Mouse (Mus musculus) mouse trophoblast stem cell (cell line): ENCODE data around the gene Hdac9.

Experiments
- in situ Hi-C, 2 experiments: fragments of 300-500 bp; cut with MseI, MboI; formaldehyde crosslinking; loops; 2 replicates in 1 of 2; 3 replicates in 1 of 2; pipeline ENCODE4 v1.15.1; 2025

The Hdac9 gene

DNA sequence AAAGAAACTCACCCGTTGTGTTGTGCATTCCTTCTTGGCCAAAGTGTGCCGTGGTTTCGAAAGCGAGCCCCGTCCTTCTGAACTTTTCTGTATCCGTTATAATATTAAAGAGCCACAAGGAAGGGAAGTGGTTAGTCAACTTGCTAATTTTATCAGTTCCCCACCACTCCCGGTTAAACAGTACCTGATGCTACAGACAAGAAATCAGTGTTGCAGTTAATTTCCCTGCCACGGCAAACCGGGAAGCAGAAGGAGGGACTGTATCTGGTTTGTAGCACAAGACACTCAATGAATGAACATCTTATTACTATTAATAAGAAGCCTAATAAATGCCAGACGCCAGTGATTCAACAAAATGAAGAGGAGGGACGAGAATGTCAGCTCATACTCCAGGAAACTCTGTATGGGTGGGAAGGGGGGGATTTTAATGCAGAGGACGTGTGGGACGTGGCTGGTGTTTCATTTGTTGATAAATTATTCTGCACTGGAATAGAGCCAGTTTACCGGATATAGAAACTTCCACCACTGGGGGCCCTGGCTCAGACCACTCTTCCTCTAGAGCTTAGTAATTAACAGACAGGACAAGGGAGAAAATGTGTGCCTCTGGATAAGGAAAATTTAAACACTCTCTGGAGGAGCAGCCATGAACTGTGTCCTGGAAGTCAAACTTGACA lies 202.5 kb downstream of the Hdac9 start:
- in situ Hi-C loops: no loop called here

- in situ Hi-C loops: no loop called here
These were observed 218.9 kb downstream of the Hdac9 start for GRCm38 (mm10) chr12:34697981-34698380.

GRCm38 (mm10) chr12:34696736-34697135 lies 220.2 kb downstream of the Hdac9 start:
- in situ Hi-C loops: no loop called here

GRCm38 (mm10) chr12:34688941-34689340 lies 228.0 kb downstream of the Hdac9 start:
- in situ Hi-C loops: no loop called here

DNA sequence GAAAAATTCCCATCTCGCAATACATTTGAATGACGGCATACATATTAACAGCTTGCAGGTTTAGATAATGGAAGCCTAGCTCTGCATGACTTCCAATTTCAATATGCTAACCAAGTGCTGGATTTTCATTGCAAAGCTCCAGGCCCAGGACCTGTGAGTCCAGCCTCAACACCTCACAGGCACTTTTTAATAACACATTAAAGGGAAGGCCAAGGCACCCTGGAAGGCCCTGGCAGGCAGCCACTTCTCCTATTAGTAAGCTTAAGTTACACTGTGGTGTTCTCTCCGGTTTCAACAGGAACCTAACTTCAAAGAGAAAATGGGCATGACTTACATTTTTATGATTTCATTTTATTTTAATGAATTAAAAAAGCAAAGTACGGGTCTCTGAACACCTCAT lies 233.5 kb downstream of the Hdac9 start:
- in situ Hi-C loops: no loop called here

DNA sequence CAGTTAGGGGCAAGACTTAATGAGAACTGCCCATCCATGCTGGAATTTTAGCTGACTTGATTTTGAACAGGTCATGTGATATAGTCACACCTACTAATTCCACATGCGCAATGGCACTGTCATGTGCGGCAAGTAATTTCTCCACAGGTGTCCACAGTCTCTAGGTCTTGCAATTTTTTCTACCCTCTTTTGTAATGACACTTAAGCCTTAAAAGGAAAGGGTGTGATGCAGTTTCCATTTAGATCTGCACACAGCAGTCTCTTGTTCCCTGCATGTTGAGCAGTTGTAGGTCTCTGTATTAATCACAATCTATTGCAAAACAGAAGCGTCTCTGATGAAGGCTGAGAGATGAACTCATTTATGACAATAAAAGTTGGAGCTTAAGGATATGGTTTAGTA lies 234.2 kb downstream of the Hdac9 start:
- in situ Hi-C loops: no loop called here

DNA sequence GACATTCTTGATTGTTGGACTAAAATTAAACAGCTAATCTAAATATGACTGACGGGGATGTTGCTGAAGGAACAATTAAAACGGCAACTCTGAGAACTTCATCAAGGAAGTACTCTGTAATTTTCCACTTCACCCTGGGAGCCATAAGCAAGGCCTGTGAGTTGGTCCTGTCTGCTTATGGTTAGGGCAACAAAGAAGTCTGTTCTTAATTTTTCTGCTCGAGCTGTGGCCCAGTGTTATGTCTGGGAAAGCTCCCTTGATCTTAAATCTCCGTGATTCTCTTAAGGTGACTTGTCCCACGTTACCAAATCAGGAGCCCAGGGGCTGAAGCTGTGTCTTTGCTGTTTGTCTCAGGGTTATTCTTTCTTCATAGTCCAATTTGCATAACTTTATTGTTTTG lies 236.3 kb downstream of the Hdac9 start:
- in situ Hi-C loops: no loop called here

GRCm38 (mm10) chr12:34677110-34677509 lies 239.8 kb downstream of the Hdac9 start:
- in situ Hi-C loops: no loop called here

- in situ Hi-C loops: no loop called here
These were observed 242.7 kb downstream of the Hdac9 start for GRCm38 (mm10) chr12:34674235-34674634.

- in situ Hi-C loops: no loop called here
These were observed 243.4 kb downstream of the Hdac9 start for GRCm38 (mm10) chr12:34673539-34673938.

- in situ Hi-C loops: loop anchor here (5.0 to 10.0 kb wide), 2 partner anchors 518 to 520 kb away; no protein-coding TSS in a partner anchor
These were observed 252.1 kb downstream of the Hdac9 start for GRCm38 (mm10) chr12:34664758-34665157.

- in situ Hi-C loops: loop anchor here (5.0 to 10.0 kb wide), 2 partner anchors 521 to 523 kb away; no protein-coding TSS in a partner anchor
These were observed 255.5 kb downstream of the Hdac9 start for GRCm38 (mm10) chr12:34661378-34661777.

DNA sequence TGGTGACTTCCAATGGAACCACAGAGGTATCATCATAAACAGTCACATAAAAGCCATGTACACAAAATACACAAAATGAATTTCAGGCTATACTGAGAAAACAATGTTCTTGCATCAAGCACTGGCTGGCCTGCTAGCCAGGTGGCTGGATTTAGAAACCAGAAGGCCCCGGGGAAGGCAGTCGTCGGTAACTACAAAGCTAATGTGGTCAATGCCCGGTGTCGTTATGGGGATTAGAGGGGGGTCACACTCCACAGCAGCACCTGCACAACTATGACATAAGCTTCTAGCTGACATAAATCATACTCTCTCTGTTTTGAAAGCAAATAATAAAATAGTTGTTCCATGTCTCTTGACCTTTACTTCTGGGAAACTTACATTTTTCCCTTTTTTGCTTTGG lies 256.9 kb downstream of the Hdac9 start:
- in situ Hi-C loops: loop anchor here (5.0 to 10.0 kb wide), 2 partner anchors 522 to 525 kb away; no protein-coding TSS in a partner anchor

GRCm38 (mm10) chr12:34658568-34658967 lies 258.3 kb downstream of the Hdac9 start:
- in situ Hi-C loops: no loop called here

GRCm38 (mm10) chr12:34658119-34658518 lies 258.8 kb downstream of the Hdac9 start:
- in situ Hi-C loops: no loop called here

DNA sequence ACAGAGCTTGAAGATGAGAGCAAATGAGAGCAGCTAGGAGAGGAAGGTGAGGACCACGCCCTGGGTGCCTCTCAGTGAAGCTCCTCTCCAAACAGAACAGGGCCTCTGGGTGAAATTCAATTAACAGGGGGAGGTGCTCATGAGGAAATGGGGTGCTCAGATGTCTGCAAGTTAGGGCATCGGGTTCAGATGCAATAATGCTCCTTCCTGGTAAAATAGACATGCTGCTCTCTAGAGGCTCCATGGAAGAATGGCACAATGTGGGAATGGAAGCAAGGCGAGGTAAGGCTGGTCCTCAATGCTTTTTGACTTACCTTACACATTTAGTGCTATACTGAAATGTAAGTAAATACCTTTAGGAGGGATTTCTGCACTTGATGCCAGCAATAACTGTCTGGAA lies 263.3 kb downstream of the Hdac9 start:
- in situ Hi-C loops: no loop called here

DNA sequence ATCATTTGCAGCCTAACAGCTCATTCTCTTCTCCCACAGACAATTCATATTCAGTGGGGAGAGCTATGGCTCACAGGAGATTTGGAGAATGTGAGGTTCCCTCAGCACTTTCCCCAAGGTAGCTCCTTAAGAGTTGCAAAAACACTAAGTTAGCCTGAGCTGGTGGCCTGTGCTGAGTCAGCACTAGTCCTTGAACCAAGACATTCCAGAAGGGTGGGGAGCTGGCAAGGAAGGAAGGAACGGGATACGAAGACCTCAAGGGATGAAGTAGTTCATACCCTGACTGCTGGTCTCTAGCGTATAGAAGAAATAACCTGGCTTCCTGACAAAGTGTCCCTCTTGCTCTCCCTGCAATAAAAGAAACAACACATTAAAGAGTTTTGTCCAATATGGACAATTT lies 268.1 kb downstream of the Hdac9 start:
- in situ Hi-C loops: no loop called here

GRCm38 (mm10) chr12:34641705-34642259 lies 275.1 kb downstream of the Hdac9 start:
- in situ Hi-C loops: no loop called here

GRCm38 (mm10) chr12:34637238-34638124 lies 279.4 kb downstream of the Hdac9 start:
- in situ Hi-C loops: no loop called here

- in situ Hi-C loops: no loop called here
These were observed 297.8 kb downstream of the Hdac9 start for GRCm38 (mm10) chr12:34619101-34619500.

GRCm38 (mm10) chr12:34618321-34618720 lies 298.6 kb downstream of the Hdac9 start:
- in situ Hi-C loops: no loop called here

- in situ Hi-C loops: no loop called here
These were observed 299.1 kb downstream of the Hdac9 start for GRCm38 (mm10) chr12:34617836-34618235.
